Mouse (Mus musculus) megakaryocyte, embryonic 14.5 days (primary cell): Measurements from ENCODE around the gene Gpr183.

Experiments used
- FLI1 ChIP-seq: IDR thresholded peaks from 2 replicates; pipeline ENCODE4 v1.6.1; 2012; ENCODE audit warnings: low read length, inconsistent platforms, mixed read lengths
- GATA1 ChIP-seq: IDR thresholded peaks from 3 replicates; pipeline ENCODE4 v1.6.1; 2012; ENCODE audit warnings: mixed read lengths, low read length, inconsistent platforms, borderline replicate concordance

- no peak for TF ChIP-seq GATA1
- TF ChIP-seq FLI1: no peak
Observed at GRCm38 (mm10) chr14:121926901-121927300, 38.1 kb downstream of the Gpr183 start.
